Mouse (Mus musculus) bone marrow macrophage, adult 2 months (primary cell): Measurements from ENCODE around the gene Rhoc.
A peak's percentile ranks its signal among the peaks of the same experiment; 100 is the strongest.

ENCODE experiments used
- CTCF ChIP-seq: IDR thresholded peaks from 2 replicates; pipeline ENCODE4 v1.5.1; 2012; ENCODE audit warnings: low read depth, mild to moderate bottlenecking, low read length, moderate library complexity
- POLR2A ChIP-seq: IDR thresholded peaks from 2 replicates; pipeline ENCODE4 v1.6.1; 2012; ENCODE audit warnings: mild to moderate bottlenecking, low read depth, low read length, borderline replicate concordance

DNA sequence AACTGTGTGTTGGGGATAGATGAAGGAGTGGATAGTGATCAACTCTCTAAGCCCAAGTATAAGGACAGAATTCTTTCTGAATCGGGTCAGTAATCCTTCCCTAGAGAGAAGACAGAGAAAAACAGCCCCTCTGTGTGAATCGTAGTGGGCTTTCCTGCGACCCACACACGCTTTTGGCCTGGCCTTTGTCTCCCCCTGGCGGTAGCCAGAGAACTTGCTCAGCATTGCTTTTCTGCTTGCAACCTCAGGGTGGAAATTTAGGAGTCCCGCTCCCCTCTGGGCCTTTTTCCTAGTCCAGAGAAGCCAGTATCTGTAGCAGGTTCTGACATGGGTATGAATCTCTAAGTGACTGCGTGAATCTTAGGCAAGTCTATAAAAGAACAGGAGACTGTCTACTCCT lies 8.2 kb upstream of the Rhoc start:
- TF ChIP-seq CTCF (peak; percentile 99), POLR2A (no peak)
